Mouse (Mus musculus) C2C12 (cell line): ENCODE results near the gene Mlx.

ENCODE experiments used
- CTCF ChIP-seq: IDR thresholded peaks from one replicate; pipeline ENCODE4 v1.5.1; 2011; ENCODE audit not compliant: control insufficient read depth, insufficient read depth, insufficient read length
- MYOD1 ChIP-seq: IDR thresholded peaks from one replicate; pipeline ENCODE4 v1.6.1; 2011; ENCODE audit warnings: low read depth; ENCODE audit not compliant: control insufficient read depth, insufficient read length
- USF1 ChIP-seq: IDR thresholded peaks from one replicate; pipeline ENCODE4 v1.6.1; 2011; ENCODE audit warnings: low read depth, mild to moderate bottlenecking, control low read depth, moderate library complexity

- TF ChIP-seq CTCF (no peak), USF1 (no peak), MYOD1 (no peak)
Measured at GRCm38 (mm10) chr11:101079746-101080145, 7.3 kb upstream of the Mlx start.
